Mouse (Mus musculus) liver, postnatal 0 days (tissue): ENCODE measurements around the gene Zfp128.

Source experiments
- CTCF ChIP-seq: sonication (generic); IDR thresholded peaks from 2 replicates; pipeline ENCODE4 v1.5.1; 2016; ENCODE audit warnings: antibody characterized with exemption, low read depth
- EP300 ChIP-seq: IDR thresholded peaks from 2 replicates; pipeline ENCODE4 v1.6.1; 2016; ENCODE audit warnings: antibody characterized with exemption, low read depth, mild to moderate bottlenecking

DNA sequence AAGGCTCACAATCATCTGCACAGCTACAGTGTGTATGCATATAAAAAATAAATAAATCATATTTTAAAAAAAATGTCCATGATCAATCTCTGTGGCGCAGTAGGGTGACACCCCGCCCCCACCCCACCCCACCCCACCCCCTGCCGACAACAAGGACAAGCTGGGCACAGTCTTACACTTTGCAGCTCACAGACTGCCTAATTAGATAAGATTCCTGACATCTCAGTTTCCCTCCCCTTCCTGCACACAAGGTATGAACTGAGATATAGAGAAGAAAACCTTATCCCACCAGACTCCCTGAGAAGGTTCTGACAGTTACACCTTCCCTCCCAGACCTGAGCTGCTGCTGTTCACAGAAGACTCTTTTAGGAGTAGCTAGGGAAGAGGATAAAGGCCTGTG lies 53.8 kb downstream of the Zfp128 start:
- TF ChIP-seq CTCF (no peak), EP300 (no peak)
